Mouse (Mus musculus) intestine, postnatal 0 days (tissue): ENCODE data around the gene 1190005I06Rik. TPM values are rescaled to one million over a fixed set of nuclear protein-coding genes. Genes with fewer than 3 reads are reported as not detected.
A peak's percentile ranks its signal among the peaks of the same experiment; 100 is the strongest.

ENCODE experiments used
- ATAC-seq: fragments of 200-750 bp; cut with Nextera tagmentation; 2 replicates; pipeline ENCODE4 v1.8.0; 2017; ENCODE audit warnings: mild to moderate bottlenecking, moderate TSS enrichment, moderate library complexity
- H3K27ac ChIP-seq: fragments of 300-500 bp; sonication (generic); 2 replicates; pipeline ENCODE4 v1.5.1; 2014; ENCODE audit warnings: mild to moderate bottlenecking, low read depth, low read length, moderate library complexity
- H3K27me3 ChIP-seq: fragments of 300-500 bp; sonication (generic); replicated peaks from 2 replicates; pipeline ENCODE4 v1.6.1; 2014; ENCODE audit warnings: low read length, mixed read lengths; ENCODE audit not compliant: control insufficient read depth, insufficient read depth
- H3K36me3 ChIP-seq: fragments of 300-500 bp; sonication (generic); 2 replicates; pipeline ENCODE4 v1.6.1; 2014; ENCODE audit warnings: mild to moderate bottlenecking, moderate library complexity; ENCODE audit not compliant: control insufficient read depth, insufficient read depth
- H3K4me1 ChIP-seq: fragments of 300-500 bp; sonication (generic); replicated peaks from 2 replicates; pipeline ENCODE4 v1.6.1; 2014; ENCODE audit warnings: antibody characterized with exemption, low read length, mixed read lengths; ENCODE audit not compliant: control insufficient read depth, insufficient read depth
- H3K4me2 ChIP-seq: fragments of 300-500 bp; sonication (generic); replicated peaks from 2 replicates; pipeline ENCODE4 v1.6.1; 2014; ENCODE audit warnings: low read depth, mild to moderate bottlenecking, moderate library complexity
- H3K4me3 ChIP-seq: fragments of 300-500 bp; sonication (generic); 2 replicates; pipeline ENCODE4 v1.5.1; 2014; ENCODE audit warnings: low read depth, low read length
- H3K9ac ChIP-seq: fragments of 300-500 bp; sonication (generic); 2 replicates; pipeline ENCODE4 v1.6.1; 2014; ENCODE audit warnings: mild to moderate bottlenecking, low read depth, low read length
- H3K9me3 ChIP-seq: fragments of 300-500 bp; sonication (generic); 2 replicates; pipeline ENCODE4 v1.6.1; 2016; ENCODE audit warnings: mixed run types; ENCODE audit not compliant: control insufficient read depth
- CTCF ChIP-seq: sonication (generic); IDR thresholded peaks from 2 replicates; pipeline ENCODE4 v1.5.1; 2016; ENCODE audit warnings: low read depth, mild to moderate bottlenecking, control low read depth, antibody characterized with exemption, moderate library complexity
- WGBS: fragments of 180-500 bp; shearing (Covaris S2); extraction: QIAGEN DNeasy Blood & Tissue Kit; methylation state at CpG from one replicate; pipeline ENCODE4 v1.1.7; 2014; 5-methylcytosine and 5-hydroxymethylcytosine counted together
- polyA plus RNA-seq: library from polyadenylated mRNA; unstranded; fragments of >200 nt; fragmentation: Nextera tagmentation; extraction: Ambion mirVana; gene quantifications from 2 replicates; pipeline ENCODE4 v1.2.1, GENCODE M21; 2015

Gene 1190005I06Rik
- polyA plus RNA-seq, 1 experiment from 2014 or later: 4.0 TPM

DNA sequence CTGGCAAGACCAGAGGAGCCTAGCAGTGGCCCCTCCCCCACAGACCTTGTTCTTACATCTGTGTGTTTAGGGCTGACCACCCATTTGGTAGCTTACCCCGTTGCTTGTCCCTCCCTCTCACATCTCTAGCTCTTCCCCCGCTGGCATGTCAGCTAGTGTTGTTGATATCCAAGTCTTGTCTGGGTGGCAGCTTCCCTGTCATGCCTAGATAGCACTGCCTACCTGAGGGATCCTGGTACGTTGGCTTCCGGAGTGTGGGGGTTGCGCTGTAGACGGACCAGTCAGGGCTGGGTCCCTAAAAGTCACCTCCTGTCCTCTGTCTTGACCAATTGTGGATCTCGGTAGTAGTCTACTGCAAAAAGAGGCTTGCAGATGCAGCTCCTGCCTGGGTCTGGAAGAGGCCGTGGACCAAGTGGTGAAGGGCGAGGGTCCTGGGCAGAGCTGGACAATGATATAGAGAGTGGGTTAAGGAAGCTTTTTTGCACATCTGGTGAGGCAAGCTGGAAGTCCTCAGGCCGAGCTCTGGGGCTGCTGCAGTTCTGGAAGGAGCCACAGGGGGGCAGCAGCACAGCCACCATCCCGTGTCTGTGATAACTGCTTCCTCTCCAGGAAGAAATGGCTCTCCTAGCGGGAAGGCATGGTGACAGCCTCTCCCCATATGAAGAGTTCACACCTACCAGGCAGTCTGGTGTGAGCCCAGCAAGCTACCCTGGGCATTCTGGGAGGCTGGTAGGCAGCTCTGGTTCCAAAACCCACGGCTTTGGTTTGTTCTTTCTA is 77.3 kb downstream of the 1190005I06Rik start:
- H3K9me3 ChIP-seq: no peaks in the 10 kb centered on the region
- H3K9ac ChIP-seq: no peak overlapping the region
- ATAC-seq: peak; percentile 30; the same call in 1 of the 2 replicates
- H3K27me3 ChIP-seq: no peaks in the 10 kb centered on the region
- WGBS: 54% methylated on average over 13 of the region's 13 CpGs
- H3K36me3 ChIP-seq: peaks cover 99% of the 10 kb centered on the region
- no peak overlapping the region for H3K27ac ChIP-seq
- no peaks in the 10 kb centered on the region for H3K4me1 ChIP-seq
- no peak overlapping the region for H3K4me3 ChIP-seq
- no peak overlapping the region for H3K4me2 ChIP-seq
- TF ChIP-seq CTCF: peak; percentile 95

DNA sequence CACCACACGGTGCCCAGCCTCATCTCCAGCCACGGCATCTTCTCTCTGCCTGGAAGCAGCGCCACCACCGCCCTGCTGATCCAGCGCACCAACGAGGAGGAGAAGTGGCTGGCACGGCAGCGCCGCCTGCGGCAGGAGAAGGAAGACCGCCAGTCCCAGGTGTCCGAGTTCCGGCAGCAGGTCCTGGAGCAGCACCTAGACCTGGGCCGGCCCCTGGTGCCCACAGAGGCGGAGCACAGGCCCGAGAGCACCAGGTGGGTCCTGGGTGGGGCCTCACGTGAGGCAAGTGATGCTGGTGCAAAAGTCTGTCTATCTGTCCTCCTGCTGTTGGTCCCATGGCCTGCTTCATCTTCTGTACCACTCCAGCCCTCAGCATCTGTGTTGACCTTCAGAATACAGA is 78.3 kb downstream of the 1190005I06Rik start:
- Histone ChIP-seq H3K4me1 (no peaks in the 10 kb centered on the region), H3K27me3 (no peaks in the 10 kb centered on the region), H3K27ac (no peak overlapping the region), H3K9ac (no peak overlapping the region), H3K36me3 (peaks cover 92% of the 10 kb centered on the region), H3K4me2 (no peak overlapping the region), H3K9me3 (no peaks in the 10 kb centered on the region), H3K4me3 (no peak overlapping the region)
- TF ChIP-seq CTCF: no peak
- ATAC-seq: no peak
- 92% methylated on average over 17 of the region's 17 CpGs for WGBS

DNA sequence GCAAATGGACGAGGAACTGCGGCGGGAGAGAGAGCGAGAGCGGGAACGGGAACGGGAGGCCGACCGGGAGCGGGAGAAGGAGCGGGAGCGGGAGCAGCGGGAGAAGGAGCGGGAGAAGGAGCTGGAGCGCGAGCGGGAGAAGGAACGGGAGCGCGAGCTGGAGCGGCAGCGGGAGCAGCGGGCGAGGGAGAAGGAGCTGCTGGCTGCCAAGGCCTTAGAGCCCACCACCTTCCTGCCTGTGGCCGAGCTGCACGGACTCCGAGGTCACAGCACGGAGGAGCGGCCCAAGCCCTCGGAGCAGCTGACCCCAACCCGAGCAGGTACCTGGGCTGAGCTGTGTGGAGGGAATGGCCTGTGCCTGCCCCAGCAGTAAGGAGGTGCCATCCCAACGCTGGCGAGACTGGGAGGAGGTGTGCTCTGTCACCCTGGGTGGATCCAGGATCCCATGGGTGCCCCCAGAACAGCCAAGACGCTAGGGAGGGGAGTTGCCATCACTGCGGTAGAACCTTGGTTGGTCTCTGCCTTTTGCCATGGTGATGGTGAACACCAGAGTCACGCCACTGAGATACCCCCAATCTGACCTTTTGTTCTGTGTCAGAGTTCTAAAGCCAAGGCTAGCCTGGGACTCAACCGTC is 79.2 kb downstream of the 1190005I06Rik start:
- no peak overlapping the region for H3K4me3 ChIP-seq
- H3K27ac ChIP-seq: no peak overlapping the region
- H3K27me3 ChIP-seq: no peaks in the 10 kb centered on the region
- no peaks in the 10 kb centered on the region for H3K9me3 ChIP-seq
- 96% methylated on average over 37 of the region's 37 CpGs for WGBS
- ATAC-seq: no peak
- H3K9ac ChIP-seq: no peak overlapping the region
- H3K4me2 ChIP-seq: no peak overlapping the region
- peaks cover 85% of the 10 kb centered on the region for H3K36me3 ChIP-seq
- no peak for TF ChIP-seq CTCF
- 0 out of 2 replicates have a peak, but pooled peaks cover 4% of the 10 kb centered on the region for H3K4me1 ChIP-seq

DNA sequence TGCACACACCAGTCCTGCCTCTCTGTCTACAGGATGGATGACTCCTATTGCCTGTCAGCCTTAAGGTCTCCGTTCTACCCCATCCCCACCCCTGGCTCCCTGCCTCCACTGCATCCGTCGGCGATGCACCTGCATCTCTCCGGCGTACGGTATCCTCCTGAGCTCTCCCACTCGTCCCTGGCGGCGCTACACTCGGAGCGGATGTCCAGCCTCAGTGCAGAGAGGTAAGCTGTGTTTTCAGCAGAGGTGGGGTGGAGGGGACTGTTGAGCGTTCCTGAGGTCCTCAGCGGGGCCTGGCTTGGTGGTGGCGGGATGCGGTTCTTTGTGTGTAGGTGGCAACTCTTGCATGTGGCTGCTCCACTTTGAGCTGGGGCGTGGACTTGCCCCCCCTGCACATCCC is 79.7 kb downstream of the 1190005I06Rik start:
- Histone ChIP-seq H3K4me1 (0 out of 2 replicates have a peak, but pooled peaks cover 4% of the 10 kb centered on the region), H3K27ac (no peak overlapping the region), H3K9ac (no peak overlapping the region), H3K4me2 (no peak overlapping the region), H3K4me3 (no peak overlapping the region), H3K9me3 (no peaks in the 10 kb centered on the region), H3K27me3 (no peaks in the 10 kb centered on the region), H3K36me3 (peaks cover 85% of the 10 kb centered on the region)
- 96% methylated on average over 17 of the region's 17 CpGs for WGBS
- TF ChIP-seq CTCF: no peak
- no peak for ATAC-seq

DNA sequence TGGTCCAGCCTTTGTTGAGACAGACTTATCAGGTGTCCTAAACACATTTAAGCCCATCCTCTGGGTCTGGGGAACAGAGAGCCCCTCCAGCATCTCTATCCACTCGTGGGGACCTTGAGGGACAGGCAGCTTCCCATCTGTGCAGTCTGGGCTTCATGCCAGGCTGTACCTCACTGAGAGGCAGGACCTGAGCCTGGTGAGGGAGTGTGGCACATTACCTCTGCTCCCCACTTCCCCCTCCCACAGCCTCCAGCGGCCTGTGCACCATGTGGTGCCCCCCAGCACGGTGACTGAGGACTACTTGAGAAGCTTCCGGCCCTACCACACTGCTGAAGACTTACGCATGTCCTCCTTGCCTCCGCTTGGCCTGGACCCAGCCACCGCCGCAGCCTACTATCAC is 80.8 kb downstream of the 1190005I06Rik start:
- no peak for ATAC-seq
- H3K4me1 ChIP-seq: 0 out of 2 replicates have a peak, but pooled peaks cover 4% of the 10 kb centered on the region
- H3K9me3 ChIP-seq: no peaks in the 10 kb centered on the region
- WGBS: 86% methylated on average over 8 of the region's 8 CpGs
- TF ChIP-seq CTCF: no peak
- H3K9ac ChIP-seq: no peak overlapping the region
- peaks cover 83% of the 10 kb centered on the region for H3K36me3 ChIP-seq
- H3K27me3 ChIP-seq: no peaks in the 10 kb centered on the region
- no peak overlapping the region for H3K27ac ChIP-seq
- no peak overlapping the region for H3K4me3 ChIP-seq
- H3K4me2 ChIP-seq: no peak overlapping the region

DNA sequence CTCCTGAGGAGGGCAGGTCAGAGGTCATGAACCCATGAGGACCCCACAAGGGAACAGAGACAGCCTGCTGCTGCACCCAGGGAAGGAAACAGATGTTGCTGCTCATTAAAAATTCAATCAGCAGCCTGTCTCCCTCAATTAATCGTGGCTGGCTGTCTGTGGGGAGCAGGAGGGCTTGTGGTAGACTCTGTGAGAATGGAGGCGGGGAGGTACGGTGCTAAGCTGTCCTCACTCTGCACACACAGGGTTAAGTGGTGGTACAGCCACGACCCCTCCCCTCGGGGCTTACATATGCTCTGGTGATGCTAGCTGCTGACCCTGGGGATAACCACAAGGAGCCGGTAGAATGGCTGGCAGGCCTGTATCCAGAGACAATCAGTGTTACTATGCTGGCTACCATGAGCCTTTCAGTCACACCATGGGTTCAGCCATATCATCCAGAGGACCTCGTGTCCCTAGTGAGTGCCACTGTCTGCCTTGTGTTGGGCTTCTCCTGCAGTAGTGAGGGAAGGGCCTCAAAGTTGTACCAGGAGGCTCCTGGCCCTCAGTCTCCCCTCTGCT is 82.2 kb downstream of the 1190005I06Rik start:
- no peak for TF ChIP-seq CTCF
- Histone ChIP-seq H3K4me1 (0 out of 2 replicates have a peak, but pooled peaks cover 4% of the 10 kb centered on the region), H3K4me3 (no peak overlapping the region), H3K36me3 (peaks cover 70% of the 10 kb centered on the region), H3K27ac (no peak overlapping the region), H3K9me3 (no peaks in the 10 kb centered on the region), H3K4me2 (no peak overlapping the region), H3K9ac (no peak overlapping the region), H3K27me3 (no peaks in the 10 kb centered on the region)
- no peak for ATAC-seq
- 57% methylated on average over 7 of the region's 7 CpGs for WGBS
